Mouse (Mus musculus) embryo, embryonic 10 days (tissue): Measurements from ENCODE around the gene Scn10a.

Source experiments
- DNase-seq: peaks from one replicate; pipeline ENCODE4 v3.0.0-alpha.2; 2015; ENCODE audit warnings: low spot score

Gene Scn10a

DNA sequence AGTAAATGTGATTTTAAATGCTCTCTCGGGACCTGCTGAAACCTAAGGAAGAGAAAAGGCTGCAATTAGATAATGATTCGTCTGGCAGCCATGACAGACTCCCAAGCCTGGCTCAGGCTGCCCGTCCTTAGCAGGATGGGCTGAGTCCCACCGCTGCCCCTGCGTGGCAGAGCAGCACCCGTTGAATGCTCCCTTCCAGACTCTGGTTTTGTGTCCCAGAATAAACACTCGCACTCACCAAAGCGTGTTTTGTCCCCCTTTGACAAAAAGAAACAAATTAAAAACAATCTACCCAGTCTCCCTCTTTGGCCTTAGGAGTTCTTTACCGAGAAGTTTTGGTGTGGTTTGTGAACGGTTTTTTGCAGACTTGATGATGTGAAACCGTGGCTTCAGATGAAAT lies at the start of gene Scn10a:
Gene Scn10a, minus strand, starts transcription at position 101 of the 400 bp plus-strand sequence.
- DNase-seq: no peak

- peak; percentile 29 for DNase-seq
Measured at GRCm38 (mm10) chr9:119768585-119768984, 49.5 kb upstream of the Scn10a start.

GRCm38 (mm10) chr9:119760226-119760625 lies 41.1 kb upstream of the Scn10a start:
- no peak for DNase-seq

- no peak for DNase-seq
Measured at GRCm38 (mm10) chr9:119759457-119759856, 40.3 kb upstream of the Scn10a start.

DNA sequence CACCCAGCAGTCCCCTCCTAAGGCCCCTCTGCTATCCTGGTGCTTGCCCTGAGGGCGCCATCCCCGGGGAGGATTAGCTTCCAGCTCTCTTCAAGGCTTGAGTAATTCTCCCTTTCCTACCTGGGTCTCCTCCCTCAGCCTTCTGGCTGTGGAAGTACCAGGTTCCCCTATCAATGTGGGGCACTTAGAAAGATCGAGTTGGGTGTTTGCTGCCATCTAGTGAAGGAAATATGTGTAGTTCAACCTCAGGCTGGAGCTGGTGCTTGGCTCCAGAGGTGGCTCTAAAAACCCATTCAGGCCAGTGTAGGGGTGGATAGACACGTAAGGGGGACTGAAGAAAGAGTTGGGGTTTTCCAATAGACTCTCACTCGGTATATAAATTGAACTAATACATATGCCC lies 32.4 kb upstream of the Scn10a start:
- DNase-seq: peak; percentile 75

- DNase-seq: no peak
Measured at GRCm38 (mm10) chr9:119749112-119749511, 30.0 kb upstream of the Scn10a start.

GRCm38 (mm10) chr9:119743900-119744299 lies 24.8 kb upstream of the Scn10a start:
- DNase-seq: no peak

- no peak for DNase-seq
Measured at GRCm38 (mm10) chr9:119743312-119743711, 24.2 kb upstream of the Scn10a start.

DNA sequence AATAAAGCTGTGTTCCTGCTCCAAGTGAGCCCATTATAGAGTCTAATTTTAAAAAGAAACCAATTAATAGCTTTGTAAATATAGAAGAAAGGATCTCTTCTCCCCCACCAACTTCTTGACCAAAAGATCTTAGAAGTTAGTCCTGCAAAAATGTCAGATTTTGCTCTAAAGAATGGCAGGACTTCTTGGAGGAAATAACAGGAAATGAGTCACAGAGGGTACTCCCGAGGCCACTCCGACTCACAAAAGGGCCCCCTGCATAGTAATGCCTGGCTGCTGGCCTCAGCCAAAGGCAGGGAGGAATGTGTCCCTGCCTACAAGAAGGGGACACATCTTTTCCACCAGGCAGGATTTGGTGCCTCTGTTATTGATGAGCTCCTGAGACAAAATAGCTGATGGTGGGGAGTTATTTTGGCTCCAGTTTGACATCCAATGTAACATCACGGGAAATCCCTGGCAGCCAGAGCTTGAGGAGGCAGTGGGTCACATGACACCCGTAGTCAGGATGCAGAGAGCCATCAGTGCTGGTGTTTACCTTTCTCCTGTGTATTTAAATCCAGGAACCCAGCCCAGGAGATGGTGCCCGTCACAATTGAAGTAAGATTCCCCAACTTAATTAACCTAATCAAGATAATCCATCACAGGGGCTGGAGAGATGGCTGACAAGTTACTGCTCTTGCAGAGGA lies 22.1 kb upstream of the Scn10a start:
- no peak for DNase-seq

GRCm38 (mm10) chr9:119728412-119729097 lies 9.4 kb upstream of the Scn10a start:
- no peak for DNase-seq

DNA sequence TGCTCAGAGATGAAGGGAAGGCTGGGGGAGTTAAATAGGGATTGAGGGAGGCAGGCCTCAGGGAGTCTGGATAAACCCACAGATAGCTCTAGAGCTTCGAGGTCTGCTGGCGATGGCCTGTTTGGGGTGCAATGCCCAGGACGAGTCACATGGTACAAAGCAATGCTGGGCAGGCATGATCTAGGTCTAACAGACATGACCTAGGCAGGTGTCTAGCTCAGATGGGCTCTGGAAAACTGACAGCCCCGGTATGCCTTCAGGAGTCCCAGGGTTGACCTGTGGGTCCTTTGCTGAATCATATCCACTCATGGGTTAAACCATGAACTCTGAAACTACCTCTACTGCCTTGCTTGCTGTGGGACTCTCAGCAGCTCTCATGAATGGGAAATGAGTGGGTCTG lies 7.9 kb upstream of the Scn10a start:
- no peak for DNase-seq

DNA sequence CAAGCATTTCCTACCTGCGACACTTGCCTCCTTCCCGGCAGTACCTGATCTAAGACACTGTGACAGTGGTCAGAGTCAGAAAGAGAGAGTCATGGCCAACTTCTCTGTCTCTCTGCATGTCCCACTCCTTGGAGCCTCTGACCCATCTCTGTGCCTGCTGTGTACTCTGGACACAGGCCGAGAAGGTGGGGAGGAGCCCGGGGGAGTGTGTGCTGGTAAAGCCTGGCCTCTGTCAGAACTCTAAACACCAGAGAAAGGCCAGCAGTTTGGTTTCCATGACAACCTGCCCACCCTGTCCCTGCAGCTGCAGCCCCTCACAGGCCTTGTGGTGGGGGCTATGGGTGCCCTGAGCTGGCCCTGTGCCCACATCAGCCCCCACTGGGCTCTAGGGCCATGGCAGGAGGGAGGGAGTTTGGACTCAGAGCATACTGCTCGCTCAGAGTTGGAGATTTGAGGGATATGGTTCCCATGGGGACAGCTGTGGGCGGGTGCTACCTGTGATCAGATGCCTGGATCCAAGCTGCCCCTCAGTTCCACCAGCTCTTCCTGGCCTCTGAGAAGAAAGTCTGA lies 6.3 kb upstream of the Scn10a start:
- DNase-seq: no peak

DNA sequence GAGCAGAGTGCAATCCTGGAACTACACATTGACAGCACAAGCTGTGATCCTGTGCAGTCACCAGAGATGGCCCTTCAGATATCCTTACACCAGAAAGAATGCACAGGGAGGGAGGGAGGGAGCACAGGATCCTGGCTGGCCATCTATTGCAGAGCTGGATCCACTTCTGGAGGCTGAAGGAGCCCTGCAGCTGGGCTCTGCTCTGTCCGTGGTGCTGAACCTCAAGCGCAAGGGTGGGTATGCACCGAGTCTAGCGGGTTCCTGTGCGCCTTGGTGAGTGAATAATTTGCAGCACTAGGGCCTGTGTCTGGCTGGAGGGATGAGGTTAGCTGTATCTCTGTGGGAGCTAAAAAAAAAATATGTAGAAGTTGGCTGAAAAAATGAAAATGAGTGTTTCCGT lies 12.4 kb downstream of the Scn10a start:
- peak; percentile 93 for DNase-seq

- no peak for DNase-seq
Measured at GRCm38 (mm10) chr9:119691505-119691904, 27.6 kb downstream of the Scn10a start.

GRCm38 (mm10) chr9:119691001-119691400 lies 28.1 kb downstream of the Scn10a start:
- DNase-seq: no peak

DNA sequence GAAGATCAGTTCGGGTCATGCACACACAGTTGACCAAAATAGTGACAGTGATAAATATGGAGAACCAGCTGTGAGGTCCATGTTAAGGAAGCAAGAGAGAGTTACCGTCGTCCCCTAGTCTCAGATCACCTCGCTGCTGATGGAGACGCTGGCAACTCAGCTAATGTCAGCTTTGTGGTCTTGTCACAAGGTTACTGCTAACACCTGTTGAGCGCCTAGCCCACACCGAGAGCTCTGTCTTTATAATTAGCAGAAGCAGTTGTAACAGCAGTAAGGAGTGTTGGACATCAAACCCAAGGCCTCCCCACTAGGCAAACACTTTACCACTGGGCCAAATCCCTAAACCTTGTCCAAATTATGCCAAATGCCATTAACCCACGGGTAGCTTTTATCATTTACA lies 31.2 kb downstream of the Scn10a start:
- DNase-seq: no peak

DNA sequence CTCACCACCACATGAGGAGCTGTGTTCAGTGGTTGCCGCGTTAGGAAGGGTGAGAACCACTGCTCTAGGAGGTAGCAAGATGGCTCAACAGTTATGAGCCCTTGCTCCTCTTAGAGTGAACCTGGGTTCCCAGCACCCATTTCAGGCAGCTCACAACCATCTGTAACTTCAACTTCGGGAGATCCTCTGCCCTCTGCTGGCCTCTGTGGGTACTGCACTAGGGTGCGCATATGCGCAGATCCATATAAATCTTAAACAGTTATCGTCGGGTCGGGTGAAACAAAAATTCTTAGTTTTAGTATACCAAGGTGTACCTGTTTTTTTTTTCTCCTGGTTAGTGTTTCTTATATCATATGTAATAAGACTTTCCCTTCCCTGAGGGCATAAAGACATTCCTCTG lies 32.9 kb downstream of the Scn10a start:
- no peak for DNase-seq

DNA sequence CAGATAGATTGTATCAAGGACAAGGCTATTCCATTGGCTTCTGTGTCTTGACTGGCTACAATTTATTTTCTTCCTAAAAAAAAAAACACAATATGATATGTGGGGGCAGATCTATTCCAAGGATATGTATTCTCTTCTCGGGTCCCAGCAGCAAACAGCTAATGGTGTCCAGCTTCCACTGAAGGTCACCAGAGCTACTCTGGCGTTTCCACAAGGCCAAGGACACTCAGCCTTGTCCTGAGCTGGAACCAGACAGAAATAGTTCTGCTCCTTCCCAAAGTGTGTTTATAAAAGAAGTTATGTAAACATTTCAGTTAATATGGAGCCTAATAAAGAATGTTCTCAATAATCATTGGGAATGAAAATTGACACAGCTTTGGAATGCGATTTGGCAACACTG lies 38.2 kb downstream of the Scn10a start:
- DNase-seq: no peak

DNA sequence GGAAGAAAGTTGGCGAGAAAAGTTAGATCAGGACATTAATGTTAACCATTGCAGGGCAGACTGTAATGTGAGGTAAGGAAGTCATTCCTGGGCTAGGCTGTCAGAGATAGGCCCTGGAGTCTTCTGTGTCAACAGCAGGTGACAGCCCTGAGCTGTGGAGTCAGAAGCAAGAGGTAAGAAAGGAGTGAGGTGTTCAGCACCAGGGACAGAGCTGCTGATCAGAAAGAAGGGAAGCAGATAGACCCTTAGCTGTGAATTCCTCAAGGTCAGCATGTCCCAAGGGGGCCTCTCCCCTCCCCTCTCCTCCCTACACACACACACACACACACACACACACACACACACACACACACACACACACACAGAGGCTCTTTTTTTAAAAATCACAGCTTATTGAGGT lies 55.0 kb downstream of the Scn10a start:
- peak; percentile 43 for DNase-seq

GRCm38 (mm10) chr9:119656111-119656510 lies 63.0 kb downstream of the Scn10a start:
- no peak for DNase-seq

- DNase-seq: no peak
Measured at GRCm38 (mm10) chr9:119653758-119654157, 65.4 kb downstream of the Scn10a start.

DNA sequence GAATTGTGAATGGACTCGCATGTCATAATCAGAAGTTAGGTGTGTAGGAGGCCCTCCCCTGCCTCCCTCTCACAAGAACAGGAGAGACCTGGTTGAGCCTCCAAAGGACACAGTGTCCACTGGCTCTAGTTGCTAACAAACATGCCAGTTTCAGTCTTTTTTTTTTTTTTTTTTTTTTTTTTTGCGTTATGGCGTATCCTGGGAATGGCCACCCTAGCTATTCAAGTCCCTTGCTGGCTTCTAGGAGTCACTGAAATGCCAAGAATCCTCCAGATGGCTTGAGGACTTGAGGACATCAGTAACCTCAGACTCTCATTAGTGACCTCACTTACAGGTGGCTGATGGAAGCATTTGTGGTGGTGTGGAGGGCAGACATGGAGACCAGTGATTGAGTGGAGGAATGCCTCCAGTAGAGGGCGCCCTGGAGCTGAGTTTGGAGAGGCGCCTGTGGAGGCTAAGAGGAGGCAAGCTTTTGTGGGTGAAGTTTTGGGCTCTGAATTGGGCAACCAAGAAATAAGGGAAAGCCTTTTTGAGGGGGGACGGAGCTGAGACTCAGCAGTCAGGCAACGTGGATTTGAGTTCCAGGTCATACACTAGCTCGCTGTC lies 72.1 kb downstream of the Scn10a start:
- peak; percentile 71 for DNase-seq

GRCm38 (mm10) chr9:119641985-119642384 lies 77.1 kb downstream of the Scn10a start:
- no peak for DNase-seq
